Mouse (Mus musculus): ENCODE measurements around the gene Rhcg.
A peak's percentile ranks its signal among the peaks of the same experiment; 100 is the strongest.

The Rhcg gene

DNA sequence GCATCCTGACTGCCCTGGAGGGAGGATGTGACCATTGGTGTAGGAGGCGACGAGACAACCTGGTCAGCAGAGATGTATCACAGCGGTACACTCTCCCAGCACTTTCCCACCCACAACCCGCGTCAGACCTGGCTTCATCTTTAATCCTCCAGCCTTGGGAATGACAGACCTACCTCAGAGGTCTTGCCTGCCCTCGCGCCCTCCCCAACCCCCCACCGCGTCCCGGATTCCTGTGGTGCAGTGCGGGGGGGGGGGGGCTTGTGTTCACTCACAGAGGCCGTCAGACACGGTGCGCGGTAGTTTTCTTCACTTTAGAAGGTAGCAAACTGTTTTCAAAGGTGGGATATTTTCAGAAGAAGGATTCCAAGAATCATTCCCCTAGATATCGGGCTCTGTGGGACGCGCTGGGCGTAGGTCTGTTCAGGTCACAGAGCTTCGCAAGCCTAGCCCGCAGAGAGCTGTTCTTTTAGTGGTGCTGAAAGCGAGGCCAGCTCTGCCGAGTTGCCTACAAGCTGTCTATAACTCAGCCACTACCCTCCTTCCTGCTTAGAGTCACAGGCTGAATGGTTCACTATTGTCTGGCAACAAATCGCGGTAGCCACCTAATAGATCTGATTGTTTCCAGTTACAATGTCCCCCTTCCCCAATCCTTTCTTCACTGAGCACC lies 62.0 kb downstream of the Rhcg start:
- peak; percentile 26 to 51 for DNase-seq (ENCODE audit: inconsistent age in 2 of 2, low spot score in 1 of 2)

DNA sequence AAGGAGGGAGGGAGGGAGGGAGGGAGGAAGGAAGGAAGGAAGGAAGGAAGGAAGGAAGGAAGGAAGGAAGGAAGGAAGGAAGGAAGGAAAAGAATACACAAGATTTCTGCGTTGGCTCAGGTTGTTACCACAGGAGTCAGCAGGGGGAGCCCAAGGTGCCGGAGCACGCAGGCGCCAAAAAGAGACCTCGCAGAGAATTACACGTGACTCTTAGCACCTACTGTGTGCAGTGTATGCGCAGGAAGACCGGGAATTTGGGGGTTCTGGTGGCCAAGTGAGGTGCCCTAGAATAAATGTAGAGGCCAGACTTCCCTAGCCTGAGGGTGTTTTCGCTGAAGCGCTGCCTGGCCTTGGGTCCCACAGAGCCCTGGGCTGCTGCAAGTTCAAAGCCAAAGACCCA lies 64.8 kb downstream of the Rhcg start:
- DNase-seq (ENCODE audit: inconsistent age in 2 of 2, low spot score in 1 of 2): peak in 1 of 2 experiments; percentile 37

DNA sequence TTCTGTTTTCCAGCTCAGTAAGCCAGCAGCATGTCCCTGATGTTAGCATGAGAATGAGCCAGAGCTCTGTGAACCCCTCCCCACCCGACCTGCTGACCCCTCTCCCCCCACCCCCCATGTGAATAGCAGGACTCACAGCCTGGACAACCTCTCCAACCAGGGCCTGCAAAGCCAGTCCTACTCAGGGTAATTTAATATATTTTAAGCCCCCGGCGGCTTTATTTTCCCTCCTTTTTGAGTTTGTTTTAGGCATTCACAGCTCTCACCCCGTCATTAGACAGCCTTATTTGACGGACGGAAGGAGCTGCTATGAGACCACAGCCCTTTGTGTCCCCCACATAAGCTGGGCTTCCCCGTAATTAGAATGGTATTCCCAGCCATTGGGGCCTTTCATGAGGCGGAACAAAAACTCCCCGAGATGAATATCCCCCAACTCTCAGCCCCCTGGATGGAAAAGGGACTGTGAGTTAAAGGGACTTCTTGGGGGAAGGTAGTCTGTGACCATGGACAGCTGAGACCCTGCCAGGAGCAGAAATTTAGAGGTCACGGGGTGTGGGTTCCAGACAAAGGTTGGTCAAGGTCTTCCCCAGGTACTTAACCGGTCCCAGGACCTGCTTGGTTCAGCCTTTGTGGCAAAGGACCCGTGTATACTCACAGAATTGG lies 68.4 kb downstream of the Rhcg start:
- DNase-seq (ENCODE audit: inconsistent age in 2 of 2, low spot score in 1 of 2): no peak

DNA sequence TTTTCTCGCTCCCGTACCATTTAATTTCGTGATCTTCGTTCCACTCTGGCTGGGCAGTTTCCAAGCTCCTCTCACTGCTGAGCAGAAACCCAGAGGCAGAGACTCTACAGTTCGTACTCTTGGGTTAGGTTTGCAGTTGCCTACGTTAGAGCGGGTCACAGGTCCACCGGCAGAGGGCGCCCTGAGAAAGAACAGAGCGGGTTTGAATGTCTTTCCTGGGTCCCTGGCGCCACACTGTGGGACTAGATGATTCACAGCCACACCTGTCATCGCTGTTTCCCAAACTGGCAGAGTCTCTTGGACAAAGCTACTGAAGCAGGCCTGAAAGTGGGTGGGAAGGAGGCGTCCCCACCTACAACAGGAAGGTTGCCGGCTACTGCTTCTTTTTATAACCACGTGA lies 70.4 kb downstream of the Rhcg start:
- peak; percentile 77 to 91 for DNase-seq (ENCODE audit: inconsistent age in 2 of 2, low spot score in 1 of 2)

DNA sequence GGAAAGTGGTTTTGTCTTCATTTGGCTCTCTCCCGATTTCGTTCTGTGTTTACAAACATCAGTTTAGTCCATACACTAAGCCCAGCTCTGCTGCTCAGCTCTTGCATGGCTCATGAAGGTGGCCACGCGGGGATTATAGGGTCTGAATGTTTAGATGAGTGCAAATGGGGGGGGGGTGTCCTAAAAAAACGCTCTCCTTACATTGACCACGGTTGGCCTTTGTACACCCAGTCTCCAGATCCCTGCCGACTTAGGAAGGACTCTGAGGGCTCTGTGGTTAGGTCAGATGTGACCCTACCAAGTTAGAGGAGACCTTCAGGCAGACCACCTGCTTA lies 72.4 kb downstream of the Rhcg start:
- no peak for DNase-seq (ENCODE audit: inconsistent age in 2 of 2, low spot score in 1 of 2)

DNA sequence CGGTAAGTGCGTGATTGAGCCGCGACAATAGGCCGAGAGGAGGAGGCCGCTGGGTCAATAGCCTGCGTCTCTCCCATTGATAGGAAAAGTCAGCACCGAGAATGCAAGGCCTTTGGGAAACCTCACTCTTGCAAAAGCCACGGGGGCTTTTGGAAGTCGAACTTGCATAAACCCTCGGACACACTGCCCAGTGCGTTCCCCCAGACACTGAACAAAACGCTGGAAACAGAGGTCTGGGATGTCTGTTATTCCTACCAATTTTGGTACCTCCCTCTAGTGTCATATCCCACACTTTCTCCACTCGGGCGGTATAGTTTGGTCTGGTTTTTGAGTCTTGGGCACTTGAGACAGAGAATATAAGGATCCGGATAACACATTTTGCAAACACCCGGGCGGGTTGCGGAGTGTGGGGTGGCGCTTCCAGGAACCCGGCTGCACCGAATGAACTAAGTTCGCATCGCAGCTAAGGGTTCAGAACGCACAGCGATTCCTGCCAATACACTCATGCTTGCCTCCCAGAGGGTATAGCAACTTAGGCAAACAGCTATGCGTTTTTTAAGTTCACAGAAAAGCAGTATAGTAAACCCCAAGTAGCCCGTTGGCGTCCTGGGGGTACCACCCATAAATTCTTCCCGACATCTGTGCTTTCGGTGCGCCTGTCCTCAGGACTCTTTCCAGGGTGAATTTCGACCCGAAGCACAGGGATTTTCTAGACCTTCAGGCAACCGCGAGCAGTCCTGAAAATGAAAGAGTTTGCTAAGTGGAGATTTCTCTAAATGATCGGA lies 73.0 kb downstream of the Rhcg start:
- DNase-seq (ENCODE audit: inconsistent age in 2 of 2, low spot score in 1 of 2): no peak

Measured in adrenal gland, adult (tissue).